Mouse (Mus musculus) midbrain, embryonic 16.5 days (tissue): Measurements from ENCODE around the gene Plb1. TPM values are rescaled to one million over a fixed set of nuclear protein-coding genes. Genes with fewer than 3 reads are reported as not detected.

Experiments
- ATAC-seq: fragments of 200-750 bp; cut with Nextera tagmentation; 2 replicates; pipeline ENCODE4 v1.8.0; 2017; ENCODE audit warnings: moderate TSS enrichment
- H3K27ac ChIP-seq: fragments of 300-500 bp; sonication (generic); 2 replicates; pipeline ENCODE4 v1.5.1; 2014; ENCODE audit warnings: mild to moderate bottlenecking, low read length, mixed read lengths
- H3K27me3 ChIP-seq: fragments of 300-500 bp; sonication (generic); 2 replicates; pipeline ENCODE4 v1.6.1; 2014; ENCODE audit warnings: low read depth, low read length, mixed read lengths; ENCODE audit not compliant: control insufficient read depth, insufficient read depth
- H3K36me3 ChIP-seq: fragments of 300-500 bp; sonication (generic); 2 replicates; pipeline ENCODE4 v1.6.1; 2014; ENCODE audit warnings: mild to moderate bottlenecking, low read length, moderate library complexity, mixed read lengths; ENCODE audit not compliant: control insufficient read depth, insufficient read depth
- H3K4me1 ChIP-seq: fragments of 300-500 bp; sonication (generic); 2 replicates; pipeline ENCODE4 v1.6.1; 2014; ENCODE audit warnings: mild to moderate bottlenecking, low read length, mixed read lengths; ENCODE audit not compliant: control insufficient read depth, insufficient read depth
- H3K4me2 ChIP-seq: fragments of 300-500 bp; sonication (generic); 2 replicates; pipeline ENCODE4 v1.6.1; 2014; ENCODE audit warnings: mild to moderate bottlenecking, low read length, mixed read lengths
- H3K4me3 ChIP-seq: fragments of 300-500 bp; sonication (generic); 2 replicates; pipeline ENCODE4 v1.5.1; 2014; ENCODE audit warnings: low read depth, mild to moderate bottlenecking, low read length, moderate library complexity, mixed read lengths
- H3K9ac ChIP-seq: fragments of 300-500 bp; sonication (generic); 2 replicates; pipeline ENCODE4 v1.6.1; 2014; ENCODE audit warnings: low read depth, low read length, mixed read lengths
- H3K9me3 ChIP-seq: fragments of 300-500 bp; sonication (generic); replicated peaks from 2 replicates; pipeline ENCODE4 v1.6.1; 2014; ENCODE audit warnings: mild to moderate bottlenecking, low read length, mixed read lengths; ENCODE audit not compliant: control insufficient read depth, poor library complexity, severe bottlenecking
- WGBS: fragments of 180-500 bp; shearing (Covaris S2); extraction: QIAGEN DNeasy Blood & Tissue Kit; methylation state at CpG from one replicate; pipeline ENCODE4 v1.1.7; 2014; 5-methylcytosine and 5-hydroxymethylcytosine counted together
- polyA plus RNA-seq: library from polyadenylated mRNA; unstranded; fragments of >200 nt; fragmentation: Nextera tagmentation; extraction: Ambion mirVana; gene quantifications from 2 replicates; pipeline ENCODE4 v1.2.1, GENCODE M21; 2015

Gene Plb1
- polyA plus RNA-seq: 0.04 and 0.09 TPM in 2 replicates

- Histone ChIP-seq H3K27ac (no peak within 1 kb of the TSS), H3K9me3 (no peaks in the 10 kb centered on the region), H3K27me3 (no peaks in the 10 kb centered on the region), H3K4me1 (no peaks in the 10 kb centered on the region), H3K36me3 (no peaks in the 10 kb centered on the region), H3K9ac (no peak within 1 kb of the TSS), H3K4me3 (no peak within 1 kb of the TSS), H3K4me2 (no peak within 1 kb of the TSS)
- WGBS: 81% methylated on average over 9 of the region's 9 CpGs
- ATAC-seq: no peak
Observed at GRCm38 (mm10) chr5:32232474-32232873, at the start of gene Plb1. TSS of gene Plb1 (plus strand) at chr5:32232708.

GRCm38 (mm10) chr5:32182885-32183629 lies 49.5 kb upstream of the Plb1 start:
- 81% methylated on average over 4 of the region's 4 CpGs for WGBS
- H3K27me3 ChIP-seq: no peaks in the 10 kb centered on the region
- no peaks in the 10 kb centered on the region for H3K4me1 ChIP-seq
- H3K9ac ChIP-seq: no peak overlapping the region
- no peak overlapping the region for H3K4me2 ChIP-seq
- no peak overlapping the region for H3K27ac ChIP-seq
- no peaks in the 10 kb centered on the region for H3K36me3 ChIP-seq
- no peaks in the 10 kb centered on the region for H3K9me3 ChIP-seq
- no peak for ATAC-seq
- no peak overlapping the region for H3K4me3 ChIP-seq

- Histone ChIP-seq H3K4me2 (no peak overlapping the region), H3K9me3 (no peaks in the 10 kb centered on the region), H3K27ac (no peak overlapping the region), H3K27me3 (no peaks in the 10 kb centered on the region), H3K4me3 (no peak overlapping the region), H3K9ac (no peak overlapping the region), H3K36me3 (no peaks in the 10 kb centered on the region), H3K4me1 (no peaks in the 10 kb centered on the region)
- no peak for ATAC-seq
- 49% methylated on average over 11 of the region's 11 CpGs for WGBS
Observed at GRCm38 (mm10) chr5:32187717-32188116, 44.8 kb upstream of the Plb1 start.

- Histone ChIP-seq H3K4me1 (no peaks in the 10 kb centered on the region), H3K4me3 (no peak overlapping the region), H3K27me3 (no peaks in the 10 kb centered on the region), H3K27ac (no peak overlapping the region), H3K9me3 (no peaks in the 10 kb centered on the region), H3K9ac (no peak overlapping the region), H3K36me3 (no peaks in the 10 kb centered on the region), H3K4me2 (no peak overlapping the region)
- 85% methylated on average over 5 of the region's 5 CpGs for WGBS
- ATAC-seq: no peak
Observed at GRCm38 (mm10) chr5:32191259-32191658, 41.2 kb upstream of the Plb1 start.

GRCm38 (mm10) chr5:32192016-32192845 lies 40.3 kb upstream of the Plb1 start:
- WGBS: 89% methylated on average over 16 of the region's 16 CpGs
- Histone ChIP-seq H3K4me1 (no peaks in the 10 kb centered on the region), H3K4me2 (no peak overlapping the region), H3K9ac (no peak overlapping the region), H3K27ac (no peak overlapping the region), H3K27me3 (no peaks in the 10 kb centered on the region), H3K36me3 (no peaks in the 10 kb centered on the region), H3K4me3 (no peak overlapping the region), H3K9me3 (no peaks in the 10 kb centered on the region)
- no peak for ATAC-seq

- no peak for ATAC-seq
- WGBS: 79% methylated on average over 4 of the region's 4 CpGs
- H3K4me3 ChIP-seq: no peak overlapping the region
Observed at GRCm38 (mm10) chr5:32194236-32194635, 38.3 kb upstream of the Plb1 start.

GRCm38 (mm10) chr5:32195857-32196609 lies 36.5 kb upstream of the Plb1 start:
- WGBS: 70% methylated on average over 12 of the region's 12 CpGs
- no peaks in the 10 kb centered on the region for H3K9me3 ChIP-seq

More at GRCm38 (mm10) chr5:32194236-32194635, 38.3 kb upstream of the Plb1 start:
- H3K4me1 ChIP-seq: no peaks in the 10 kb centered on the region
- H3K27me3 ChIP-seq: no peaks in the 10 kb centered on the region
- H3K36me3 ChIP-seq: no peaks in the 10 kb centered on the region
- no peaks in the 10 kb centered on the region for H3K9me3 ChIP-seq
- no peak overlapping the region for H3K27ac ChIP-seq
- H3K4me2 ChIP-seq: no peak overlapping the region
- no peak overlapping the region for H3K9ac ChIP-seq

GRCm38 (mm10) chr5:32197698-32198097 lies 34.8 kb upstream of the Plb1 start:
- H3K4me1 ChIP-seq: no peaks in the 10 kb centered on the region
- H3K4me2 ChIP-seq: no peak overlapping the region
- no peak overlapping the region for H3K9ac ChIP-seq
- WGBS: 22% methylated on average over 4 of the region's 4 CpGs
- ATAC-seq: no peak
- H3K27me3 ChIP-seq: no peaks in the 10 kb centered on the region
- H3K36me3 ChIP-seq: no peaks in the 10 kb centered on the region
- H3K4me3 ChIP-seq: no peak overlapping the region
- H3K27ac ChIP-seq: no peak overlapping the region
- no peaks in the 10 kb centered on the region for H3K9me3 ChIP-seq

More at GRCm38 (mm10) chr5:32195857-32196609, 36.5 kb upstream of the Plb1 start:
- Histone ChIP-seq H3K27ac (no peak overlapping the region), H3K4me2 (no peak overlapping the region), H3K36me3 (no peaks in the 10 kb centered on the region), H3K9ac (no peak overlapping the region), H3K4me3 (no peak overlapping the region), H3K4me1 (no peaks in the 10 kb centered on the region), H3K27me3 (no peaks in the 10 kb centered on the region)
- ATAC-seq: no peak
